Comparison of ENCODE assay signal across 9 mouse cellular contexts in the genomic region with DNA sequence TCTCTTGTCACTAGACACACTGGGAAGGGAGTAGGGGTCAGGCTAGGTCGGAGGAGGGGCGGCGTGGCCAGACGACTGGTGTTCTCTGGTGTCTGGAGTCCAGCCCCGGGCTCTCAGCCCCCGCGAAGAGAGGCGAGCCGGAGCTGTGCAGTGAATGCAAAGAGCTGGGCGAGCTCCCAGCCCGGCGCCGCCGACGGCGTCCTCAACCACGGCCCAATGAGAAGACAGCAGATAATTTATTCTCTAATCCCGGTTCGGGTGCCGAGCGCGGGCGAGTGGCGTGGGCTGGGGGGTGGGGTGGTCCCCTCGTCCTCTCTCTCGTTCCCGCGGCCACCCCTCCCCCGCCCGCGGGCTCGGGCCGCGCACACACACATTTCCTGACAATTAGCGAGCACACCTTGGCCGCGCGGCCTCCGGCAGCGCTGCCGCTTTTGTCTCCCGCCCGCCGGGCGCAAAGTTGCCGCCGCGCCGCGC. TPM values are rescaled to one million over a fixed set of nuclear protein-coding genes. Genes with fewer than 3 reads are reported as not detected.
A peak's percentile ranks its signal among the peaks of the same experiment; 100 is the strongest.
DNase-seq lines count a peak whose midpoint lies in the region; ATAC-seq and TF ChIP-seq lines count a peak whose summit lies in the region.
"Had no signal": no experiment of that assay in that cellular context is flagged by ENCODE, and none has a peak within 500 bp of the region (broad histone marks: within the 10 kb centered on the region; RNA-seq: fewer than 3 reads in every experiment).

No protein-coding gene starts in this region.

- peak overlapping the region; percentile 26 for H3ac ChIP-seq in myocyte (ENCODE audit: control insufficient read depth, insufficient read length)

- H3K36me3 ChIP-seq in hindbrain, embryonic 14.5 days (replicated peaks; ENCODE audit: control insufficient read depth, insufficient read depth) = no peaks in the 10 kb centered on the region
- H3K36me3 ChIP-seq in limb, embryonic 14.5 days (ENCODE audit: control insufficient read depth, insufficient read depth, low read length) = no peaks in the 10 kb centered on the region
- no peaks in the 10 kb centered on the region for H3K36me3 ChIP-seq in myocyte (ENCODE audit: control insufficient read depth, insufficient read depth)

- peaks cover 28% of the 10 kb centered on the region for H3K4me1 ChIP-seq in hindbrain, embryonic 14.5 days (replicated peaks; ENCODE audit: control insufficient read depth, insufficient read depth, low read length)
- H3K4me1 ChIP-seq in limb, embryonic 14.5 days (ENCODE audit: control insufficient read depth, insufficient read depth, low read length) = peaks cover 12% of the 10 kb centered on the region

- peak overlapping the region; percentile 83 for H3K4me2 ChIP-seq in hindbrain, embryonic 14.5 days (replicated peaks)
- peak overlapping the region; percentile 91 for H3K4me2 ChIP-seq in limb, embryonic 14.5 days (replicated peaks; ENCODE audit: low read depth, low read length, severe bottlenecking)
- no peak overlapping the region for H3K4me2 ChIP-seq in myocyte (ENCODE audit: low read depth)

- H3K27ac ChIP-seq in hindbrain, embryonic 14.5 days = peak overlapping the region; percentile 99
- no peak overlapping the region for H3K27ac ChIP-seq in limb, embryonic 14.5 days (replicated peaks; ENCODE audit: low read depth, low read length)

- H3K9me3 ChIP-seq in hindbrain, embryonic 14.5 days (ENCODE audit: control insufficient read depth, low read length) = no peaks in the 10 kb centered on the region
- H3K9me3 ChIP-seq in limb, embryonic 14.5 days (ENCODE audit: control insufficient read depth, low read length) = no peaks in the 10 kb centered on the region

- no peak for TF ChIP-seq POLR2A in limb, embryonic 14.5 days (IDR thresholded peaks at IDR 0.05; ENCODE audit: borderline replicate concordance, extremely low read depth, insufficient read depth, insufficient read length)
- no peak for TF ChIP-seq POLR2A in myocyte (IDR thresholded peaks at IDR 0.05; ENCODE audit: insufficient read length, low read depth)

- H3K9ac ChIP-seq in hindbrain, embryonic 14.5 days = peak overlapping the region; percentile 95
- peak overlapping the region; percentile 52 for H3K9ac ChIP-seq in limb, embryonic 14.5 days (ENCODE audit: low read depth, low read length, severe bottlenecking)

- 0% methylated on average over 48 of the region's 50 CpGs for WGBS in hindbrain, embryonic 14.5 days
- under 1% methylated on average over 46 of the region's 50 CpGs for WGBS in limb, embryonic 14.5 days

- no peaks in the 10 kb centered on the region for H3K27me3 ChIP-seq in hindbrain, embryonic 14.5 days (ENCODE audit: control insufficient read depth, insufficient read depth, low read length)
- peaks cover 43% of the 10 kb centered on the region for H3K27me3 ChIP-seq in limb, embryonic 14.5 days (ENCODE audit: control insufficient read depth, insufficient read depth, low read length)
- H3K27me3 ChIP-seq in myocyte (ENCODE audit: control insufficient read depth, insufficient read depth, insufficient read length) = peaks cover 44% of the 10 kb centered on the region

- H3K4me3 ChIP-seq in hindbrain, embryonic 14.5 days (replicated peaks; ENCODE audit: low read length) = peak overlapping the region; percentile 87
- peak overlapping the region; percentile 54 for H3K4me3 ChIP-seq in limb, embryonic 14.5 days (replicated peaks; ENCODE audit: low read length)
- H3K4me3 ChIP-seq in myocyte = no peak overlapping the region

- peak; percentile 81 for ATAC-seq in hindbrain, embryonic 14.5 days (ENCODE audit: low FRiP score)
- ATAC-seq in limb, embryonic 14.5 days (ENCODE audit: low FRiP score, low read depth) = no peak; the same call in 1 of the 2 replicates

- H3K79me2 ChIP-seq in myocyte (ENCODE audit: control insufficient read depth, insufficient read depth) = no peaks in the 10 kb centered on the region

- peak; percentile 58 to 74 for DNase-seq in layer of hippocampus, postnatal 10 days (ENCODE audit: low spot score in 2 of 2)
- no peak for DNase-seq in layer of hippocampus, adult 18-20 months (ENCODE audit: low spot score in 2 of 2)
- peak; percentile 86 for DNase-seq in embryo, embryonic 10.5 days (ENCODE audit: low spot score)
- DNase-seq in hindbrain, embryonic 14.5 days (ENCODE audit: low spot score) = peak; percentile 87
- no peak for DNase-seq in limb, embryonic 14.5 days (ENCODE audit: low spot score)
- DNase-seq in spleen, postnatal 36 days (ENCODE audit: low spot score in 2 of 2) = no peak
- no peak for DNase-seq in layer of hippocampus, adult 9-11 months

TF ChIP-seq in myocyte, 11 proteins besides CTCF, POLR2A, EP300 and RAD21:
- no peak for TF ChIP-seq USF1 (IDR thresholded peaks at IDR 0.05; ENCODE audit: low read depth)
- TF ChIP-seq POLR2AphosphoS2 (IDR thresholded peaks at IDR 0.05; ENCODE audit: insufficient read length, low read depth) = no peak
- TF ChIP-seq TCF12 (IDR thresholded peaks at IDR 0.05; ENCODE audit: insufficient read depth, poor library complexity, severe bottlenecking) = no peak
- no peak for TF ChIP-seq MYOG (IDR thresholded peaks at IDR 0.05; ENCODE audit: control insufficient read depth in 1 of 3, insufficient read depth in 1 of 3, insufficient read length in 2 of 3, low read depth in 2 of 3)
- no peak for TF ChIP-seq MYOD1 (IDR thresholded peaks at IDR 0.05; ENCODE audit: control insufficient read depth in 1 of 3, insufficient read length in 2 of 3, low read depth in 2 of 3)
- TF ChIP-seq REST (IDR thresholded peaks at IDR 0.05; ENCODE audit: insufficient read depth, insufficient read length) = no peak
- no peak for TF ChIP-seq E2F4 (IDR thresholded peaks at IDR 0.05; ENCODE audit: insufficient read depth)
- no peak for TF ChIP-seq SRF (IDR thresholded peaks at IDR 0.05; ENCODE audit: control insufficient read depth, insufficient read length, low read depth)
- TF ChIP-seq MAX (IDR thresholded peaks at IDR 0.05; ENCODE audit: low read depth) = no peak
- TF ChIP-seq CEBPB (IDR thresholded peaks at IDR 0.05; ENCODE audit: insufficient read depth, poor library complexity, severe bottlenecking) = no peak
- no peak for TF ChIP-seq TCF3 (IDR thresholded peaks at IDR 0.05; ENCODE audit: insufficient read length, low read depth)
TF ChIP-seq in myocyte: peak in this region for 0.

RNA-seq across cellular contexts. Expression of a gene that starts 1.2 kb away (rescaled TPM):
- 1 to 10 TPM; 4.9 TPM for total RNA-seq in layer of hippocampus, postnatal 10 days (2021)
- total RNA-seq in layer of hippocampus, adult 18-20 months (2021) = under 1 TPM in 1 of 2 experiments, not detected in 1; 0.32 TPM
- 15.9 and 22.1 TPM in 2 replicates for polyA plus RNA-seq in hindbrain, embryonic 14.5 days (2014; fragmentation: Nextera tagmentation; extraction: Ambion mirVana)
- polyA plus RNA-seq in limb, embryonic 14.5 days (2012; rRNA removed) = 0.94 and 1.3 TPM in 2 replicates
- polyA plus RNA-seq in limb, embryonic 14.5 days (2014; fragmentation: Nextera tagmentation; extraction: Ambion mirVana) = 0.72 and 0.91 TPM in 2 replicates
- polyA plus RNA-seq in myocyte (2012; fragmentation: generic; extraction: Trizol) = 0.49 TPM

RNA-seq across cellular contexts. Expression of a gene that starts 1.2 kb away (rescaled TPM):
- total RNA-seq in layer of hippocampus, postnatal 10 days (2021) = 1 to 10 TPM; 1.7 TPM
- total RNA-seq in layer of hippocampus, adult 18-20 months (2021) = under 1 TPM; 0.45 to 0.48 TPM
- 3.6 and 3.8 TPM in 2 replicates for polyA plus RNA-seq in hindbrain, embryonic 14.5 days (2014; fragmentation: Nextera tagmentation; extraction: Ambion mirVana)
- polyA plus RNA-seq in limb, embryonic 14.5 days (2012; rRNA removed) = 0.80 and 0.81 TPM in 2 replicates
- 0.14 and 0.17 TPM in 2 replicates for polyA plus RNA-seq in limb, embryonic 14.5 days (2014; fragmentation: Nextera tagmentation; extraction: Ambion mirVana)
- polyA plus RNA-seq in myocyte (2012; fragmentation: generic; extraction: Trizol) = 0.82 TPM

RNA-seq across cellular contexts. Expression of a gene that starts 39.5 kb away (rescaled TPM):
- total RNA-seq in layer of hippocampus, postnatal 10 days (2021) = not detected
- total RNA-seq in layer of hippocampus, adult 18-20 months (2021) = not detected
- polyA plus RNA-seq in hindbrain, embryonic 14.5 days (2014; fragmentation: Nextera tagmentation; extraction: Ambion mirVana) = 0.39 and 0.47 TPM in 2 replicates
- not detected in 2 replicates for polyA plus RNA-seq in limb, embryonic 14.5 days (2012; rRNA removed)
- polyA plus RNA-seq in limb, embryonic 14.5 days (2014; fragmentation: Nextera tagmentation; extraction: Ambion mirVana) = not detected in 2 replicates
- not detected for polyA plus RNA-seq in myocyte (2012; fragmentation: generic; extraction: Trizol)
- total RNA-seq: layer of hippocampus, postnatal 14 days had no signal

RNA-seq across cellular contexts. Expression of a gene that starts 50.6 kb away (rescaled TPM):
- total RNA-seq in layer of hippocampus, postnatal 10 days (2021) = 10 to 100 TPM; 19.3 to 23.4 TPM
- total RNA-seq in layer of hippocampus, adult 18-20 months (2021) = 10 to 100 TPM; 21.7 to 29.2 TPM
- 0.37 and 0.63 TPM in 2 replicates for polyA plus RNA-seq in hindbrain, embryonic 14.5 days (2014; fragmentation: Nextera tagmentation; extraction: Ambion mirVana)
- 8.5 and 9.2 TPM in 2 replicates for polyA plus RNA-seq in limb, embryonic 14.5 days (2012; rRNA removed)
- polyA plus RNA-seq in limb, embryonic 14.5 days (2014; fragmentation: Nextera tagmentation; extraction: Ambion mirVana) = 2.5 and 3.7 TPM in 2 replicates
- 33.9 TPM for polyA plus RNA-seq in myocyte (2012; fragmentation: generic; extraction: Trizol)

Comparison
In these comparisons a context has a peak if more than half of its experiments do, and no peak if none do; other contexts are left out.
1. DNase-seq: peak in layer of hippocampus, postnatal 10 days (2 of 2), embryo, embryonic 10.5 days (single experiment) and hindbrain, embryonic 14.5 days (single experiment); none in layer of hippocampus, adult 18-20 months (0 of 2), limb, embryonic 14.5 days (single experiment), spleen, postnatal 36 days (0 of 2) and layer of hippocampus, adult 9-11 months (single experiment).